Mouse (Mus musculus) limb, embryonic 14.5 days (tissue): ENCODE measurements around the gene Plekho2. TPM values are rescaled to one million over a fixed set of nuclear protein-coding genes. Genes with fewer than 3 reads are reported as not detected.

Experiments used
- ATAC-seq: fragments of 200-750 bp; cut with Nextera tagmentation; 2 replicates; pipeline ENCODE4 v1.8.0; 2017; ENCODE audit warnings: low read depth, moderate number of reproducible peaks, moderate TSS enrichment; ENCODE audit not compliant: low FRiP score
- DNase-seq: peaks from one replicate; pipeline ENCODE4 v3.0.0-alpha.2; 2015; ENCODE audit warnings: low spot score
- H3K27ac ChIP-seq: fragments of 300-500 bp; sonication (generic); replicated peaks from 2 replicates; pipeline ENCODE4 v1.5.1; 2014; ENCODE audit warnings: low read depth, mild to moderate bottlenecking, low read length, moderate library complexity, mixed read lengths
- H3K27me3 ChIP-seq: fragments of 300-500 bp; sonication (generic); 2 replicates; pipeline ENCODE4 v1.6.1; 2014; ENCODE audit warnings: low read length, mixed read lengths; ENCODE audit not compliant: control insufficient read depth, insufficient read depth
- H3K36me3 ChIP-seq: fragments of 300-500 bp; sonication (generic); 2 replicates; pipeline ENCODE4 v1.6.1; 2014; ENCODE audit warnings: mild to moderate bottlenecking, low read length, moderate library complexity, mixed read lengths; ENCODE audit not compliant: control insufficient read depth, insufficient read depth
- H3K4me1 ChIP-seq: fragments of 300-500 bp; sonication (generic); 2 replicates; pipeline ENCODE4 v1.6.1; 2014; ENCODE audit warnings: antibody characterized with exemption, low read length, mixed read lengths; ENCODE audit not compliant: control insufficient read depth, insufficient read depth
- H3K4me2 ChIP-seq: fragments of 300-500 bp; sonication (generic); replicated peaks from 2 replicates; pipeline ENCODE4 v1.6.1; 2014; ENCODE audit warnings: low read depth, mild to moderate bottlenecking, low read length, moderate library complexity; ENCODE audit not compliant: severe bottlenecking
- H3K4me3 ChIP-seq: fragments of 300-500 bp; sonication (generic); replicated peaks from 2 replicates; pipeline ENCODE4 v1.5.1; 2014; ENCODE audit warnings: low read length
- H3K9ac ChIP-seq: fragments of 300-500 bp; sonication (generic); 2 replicates; pipeline ENCODE4 v1.6.1; 2014; ENCODE audit warnings: mild to moderate bottlenecking, low read depth, low read length, moderate library complexity; ENCODE audit not compliant: severe bottlenecking
- H3K9me3 ChIP-seq: fragments of 300-500 bp; sonication (generic); 2 replicates; pipeline ENCODE4 v1.6.1; 2016; ENCODE audit warnings: low read length; ENCODE audit not compliant: control insufficient read depth
- POLR2A ChIP-seq: fragments of 200-500 bp; IDR thresholded peaks from 2 replicates; pipeline ENCODE4 v1.8.0; 2012; ENCODE audit warnings: inconsistent platforms, mild to moderate bottlenecking, moderate library complexity, borderline replicate concordance; ENCODE audit not compliant: insufficient read depth, insufficient read length; ENCODE audit errors: extremely low read depth
- WGBS: fragments of 180-500 bp; shearing (Covaris S2); extraction: QIAGEN DNeasy Blood & Tissue Kit; methylation state at CpG from one replicate; pipeline ENCODE4 v1.1.7; 2014; 5-methylcytosine and 5-hydroxymethylcytosine counted together
- polyA plus RNA-seq, 2 experiments: library from polyadenylated mRNA; depleted of rRNA in 1 of 2; stranded (reverse) in 1 of 2; unstranded in 1 of 2; fragments of >200 nt; fragmentation: Nextera tagmentation in 1 of 2; extraction: Ambion mirVana in 1 of 2; gene quantifications; 2 replicates each; pipeline versions ENCODE4 v1.2.1 to v1.2.3; 2012 to 2014

The Plekho2 gene
- polyA plus RNA-seq, 2 experiments = 14.2 to 14.7 TPM

GRCm38 (mm10) chr9:65534111-65534510, 45.7 kb downstream of the Plekho2 start:
- Histone ChIP-seq H3K4me2 (no peak overlapping the region), H3K27me3 (no peaks in the 10 kb centered on the region), H3K27ac (no peak overlapping the region), H3K36me3 (no peaks in the 10 kb centered on the region), H3K4me3 (no peak overlapping the region), H3K9ac (no peak overlapping the region), H3K4me1 (no peaks in the 10 kb centered on the region), H3K9me3 (no peaks in the 10 kb centered on the region)
- 90% methylated on average over 3 of the region's 3 CpGs for WGBS
- no peak for TF ChIP-seq POLR2A
- ATAC-seq (no peak), DNase-seq (no peak)

GRCm38 (mm10) chr9:65532986-65533385, 46.9 kb downstream of the Plekho2 start:
- no peaks in the 10 kb centered on the region for H3K36me3 ChIP-seq
- no peak overlapping the region for H3K4me2 ChIP-seq
- H3K27ac ChIP-seq = no peak overlapping the region
- H3K27me3 ChIP-seq = no peaks in the 10 kb centered on the region
- no peaks in the 10 kb centered on the region for H3K4me1 ChIP-seq
- H3K4me3 ChIP-seq = no peak overlapping the region
- WGBS = 61% methylated on average over 8 of the region's 8 CpGs
- H3K9ac ChIP-seq = no peak overlapping the region
- DNase-seq (no peak), ATAC-seq (no peak)
- H3K9me3 ChIP-seq = no peaks in the 10 kb centered on the region
- TF ChIP-seq POLR2A = no peak

DNA sequence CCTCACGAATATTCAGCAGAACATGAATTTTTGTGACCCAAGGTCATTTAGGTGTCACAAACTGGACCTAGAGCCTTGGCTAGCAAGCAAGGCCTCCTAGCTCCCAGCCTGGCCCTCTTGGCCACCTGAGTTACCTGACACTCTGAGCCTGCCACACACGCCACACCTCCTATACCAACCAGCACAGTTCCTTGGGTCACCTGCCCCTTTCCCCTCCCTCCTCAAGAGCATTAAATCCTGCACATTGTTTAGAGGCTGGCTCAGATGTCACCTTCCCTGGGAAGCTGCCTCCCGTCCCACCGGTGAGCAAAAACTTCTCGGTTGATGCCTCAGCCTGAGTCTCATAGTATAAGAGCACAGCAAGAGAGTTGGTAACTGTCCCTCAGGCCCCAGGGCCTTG, 48.6 kb downstream of the Plekho2 start:
- Histone ChIP-seq H3K9me3 (no peaks in the 10 kb centered on the region), H3K27ac (no peak overlapping the region), H3K9ac (no peak overlapping the region), H3K4me2 (no peak overlapping the region), H3K27me3 (no peaks in the 10 kb centered on the region), H3K36me3 (no peaks in the 10 kb centered on the region), H3K4me1 (no peaks in the 10 kb centered on the region), H3K4me3 (no peak overlapping the region)
- TF ChIP-seq POLR2A = no peak
- DNase-seq (no peak), ATAC-seq (no peak)
- WGBS = 74% methylated on average over 5 of the region's 5 CpGs

DNA sequence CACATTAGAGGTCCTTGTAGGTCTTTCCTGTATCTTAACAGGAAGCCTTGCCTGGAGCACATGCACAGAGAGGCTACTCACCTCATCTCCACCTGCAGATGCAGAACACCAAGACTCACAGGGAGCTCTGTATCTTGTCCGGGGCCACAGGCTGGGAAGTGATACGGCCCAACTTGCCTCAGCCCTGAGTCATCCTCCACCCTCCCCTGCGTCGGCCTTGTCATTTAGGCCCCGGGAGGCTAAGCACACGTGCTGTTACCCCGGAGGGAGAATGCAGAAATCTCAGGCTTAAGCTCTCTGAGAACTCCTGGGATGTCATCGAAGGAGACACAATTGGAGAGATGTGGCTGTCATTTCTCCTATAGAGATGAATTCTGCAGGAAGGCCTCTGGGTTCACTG, 50.2 kb downstream of the Plekho2 start:
- no peak overlapping the region for H3K9ac ChIP-seq
- H3K27me3 ChIP-seq = no peaks in the 10 kb centered on the region
- TF ChIP-seq POLR2A = no peak
- WGBS = 59% methylated on average over 8 of the region's 8 CpGs
- H3K9me3 ChIP-seq = no peaks in the 10 kb centered on the region
- no peak for ATAC-seq
- H3K4me1 ChIP-seq = no peaks in the 10 kb centered on the region
- no peaks in the 10 kb centered on the region for H3K36me3 ChIP-seq
- no peak overlapping the region for H3K27ac ChIP-seq
- no peak overlapping the region for H3K4me2 ChIP-seq
- no peak for DNase-seq
- H3K4me3 ChIP-seq = no peak overlapping the region

DNA sequence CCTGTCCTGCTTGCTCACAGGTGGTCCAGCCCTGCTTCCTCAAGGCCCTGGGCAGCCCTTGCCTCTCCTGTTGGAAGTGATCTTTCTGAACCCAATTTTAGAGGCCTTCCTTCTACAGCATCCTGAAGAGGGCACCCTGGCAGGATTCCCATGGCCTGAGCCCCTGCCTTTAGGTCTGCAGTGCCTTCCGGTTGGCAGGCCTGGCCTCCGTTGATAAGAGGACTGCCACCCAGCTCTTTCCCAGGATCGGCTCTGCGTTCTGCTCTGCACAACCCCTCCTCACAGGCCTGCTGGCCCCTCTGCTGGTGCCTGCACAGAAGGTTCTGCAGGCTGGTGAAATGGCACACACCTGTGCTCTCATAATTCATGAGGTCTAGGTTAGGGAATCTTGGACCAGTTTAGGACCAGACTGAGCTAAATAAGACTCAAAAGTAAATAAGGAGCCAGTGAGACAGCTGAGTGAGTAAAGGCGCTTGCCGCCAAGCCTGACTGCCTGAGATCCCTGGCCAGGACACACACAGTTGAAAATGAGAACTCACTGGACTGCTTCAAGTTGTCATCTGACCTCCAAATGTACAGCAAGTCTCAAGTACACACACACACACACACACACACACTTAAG, 51.3 kb downstream of the Plekho2 start:
- Histone ChIP-seq H3K36me3 (no peaks in the 10 kb centered on the region), H3K27me3 (no peaks in the 10 kb centered on the region), H3K9ac (no peak overlapping the region), H3K4me1 (no peaks in the 10 kb centered on the region), H3K4me2 (no peak overlapping the region), H3K9me3 (no peaks in the 10 kb centered on the region), H3K4me3 (no peak overlapping the region), H3K27ac (no peak overlapping the region)
- ATAC-seq (no peak), DNase-seq (no peak)
- no peak for TF ChIP-seq POLR2A
- 78% methylated on average over 6 of the region's 6 CpGs for WGBS
